Mouse (Mus musculus) kidney, postnatal 36 days (tissue): ENCODE measurements around the gene Pifo.

ENCODE experiments used
- DNase-seq, 2 experiments: peaks; one replicate each; pipeline ENCODE4 v3.0.0; 2021 to 2022; ENCODE audit warnings: mixed read lengths in 2 of 2

The Pifo gene

GRCm38 (mm10) chr3:105951348-105951747 lies 63.1 kb downstream of the Pifo start:
- no peak for DNase-seq
